Mouse (Mus musculus): ENCODE data around the gene Rnf224.
"Not testable (repeated sequence)": the region's sequence is repeated elsewhere in the genome, so short reads cannot be mapped to it uniquely, and the experiment has no call there.

Rnf224 gene

DNA sequence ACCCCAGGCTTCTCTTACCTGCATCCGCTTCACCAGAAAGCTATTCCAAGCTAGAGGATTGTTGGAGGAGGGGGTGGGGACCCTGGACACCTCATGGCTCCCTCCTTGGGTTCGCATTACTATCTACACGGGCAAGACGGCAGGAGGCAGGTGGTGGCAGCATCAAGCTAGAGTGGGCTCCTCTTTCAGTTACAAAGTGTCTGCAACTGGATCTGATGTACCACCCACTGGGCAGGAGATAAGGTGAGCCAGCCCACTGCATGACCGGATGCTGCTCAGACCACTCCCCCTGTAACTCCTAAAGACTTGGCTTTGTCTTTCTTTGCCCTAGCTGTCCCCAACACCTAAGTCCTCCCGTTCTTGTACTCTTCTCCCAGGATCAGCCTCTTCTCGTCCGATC lies at the start of gene Rnf224:
TSS of gene Rnf224 (minus strand) at position 174 of the 400 bp plus-strand sequence.
- no peak for DNase-seq (ENCODE audit: low read depth, low spot score)

- DNase-seq (ENCODE audit: low read depth, low spot score), result no peak
These were observed 49.7 kb upstream of the Rnf224 start for GRCm38 (mm10) chr2:25286314-25286713.

DNA sequence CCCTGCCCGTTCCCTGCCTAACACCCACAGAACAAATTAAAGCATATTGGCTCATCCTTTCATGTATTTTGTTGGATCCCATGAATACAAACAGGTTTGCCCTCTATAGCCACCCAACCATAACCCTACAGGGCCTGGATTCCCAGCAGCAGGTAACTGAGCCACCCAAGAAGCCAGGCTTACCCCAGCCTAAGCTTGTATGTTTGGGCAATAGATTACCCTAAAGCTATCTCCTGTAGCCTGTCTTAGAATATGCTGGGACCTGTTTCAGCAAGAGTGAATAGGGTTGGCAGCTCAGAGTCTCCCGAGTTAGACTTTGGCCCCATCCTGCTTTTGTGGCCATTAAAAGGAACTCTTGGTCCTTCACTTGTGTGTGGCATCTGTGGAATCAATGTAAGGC lies 49.0 kb upstream of the Rnf224 start:
- no peak for DNase-seq (ENCODE audit: low read depth, low spot score)

- no peak for DNase-seq (ENCODE audit: low read depth, low spot score)
These were observed 42.6 kb upstream of the Rnf224 start for GRCm38 (mm10) chr2:25278928-25279882.

- no peak for DNase-seq (ENCODE audit: low read depth, low spot score)
These were observed 36.4 kb upstream of the Rnf224 start for GRCm38 (mm10) chr2:25273010-25273409.

GRCm38 (mm10) chr2:25272515-25272914 lies 35.9 kb upstream of the Rnf224 start:
- no peak for DNase-seq (ENCODE audit: low read depth, low spot score)

GRCm38 (mm10) chr2:25271827-25272511 lies 35.4 kb upstream of the Rnf224 start, which contains the start of the genes Ssna1 and Anapc2:
TSS of gene Ssna1 (minus strand) at chr2:25272438.
TSS of gene Anapc2 (plus strand) at chr2:25272478.
- DNase-seq (ENCODE audit: low read depth, low spot score), result peak; percentile 92

- no peak for DNase-seq (ENCODE audit: low read depth, low spot score)
These were observed 31.2 kb upstream of the Rnf224 start for GRCm38 (mm10) chr2:25267746-25268309.

DNA sequence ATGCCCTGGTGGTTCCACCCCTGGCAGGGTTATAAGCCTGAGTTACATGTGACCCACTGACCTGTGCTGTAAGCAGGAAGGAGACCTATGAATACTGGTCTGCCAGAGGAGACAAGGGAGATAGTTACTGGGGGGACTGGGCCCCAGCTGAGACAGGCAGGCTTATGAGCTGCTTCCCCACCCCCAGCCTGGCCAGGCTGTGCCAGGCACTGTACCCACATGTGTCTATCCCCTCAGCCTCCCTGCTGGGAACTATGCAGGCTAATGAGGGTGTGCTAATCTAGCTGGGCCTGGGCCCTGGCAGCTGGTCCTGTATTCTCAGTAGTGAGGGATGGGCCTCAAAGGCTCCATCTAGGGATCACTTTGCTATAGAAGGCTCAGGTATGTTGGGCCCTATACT lies 30.7 kb upstream of the Rnf224 start:
- DNase-seq (ENCODE audit: low read depth, low spot score), result no peak

- DNase-seq (ENCODE audit: low read depth, low spot score), result no peak
These were observed 30.1 kb upstream of the Rnf224 start for GRCm38 (mm10) chr2:25266720-25267119.

- no peak for DNase-seq (ENCODE audit: low read depth, low spot score)
These were observed 29.5 kb upstream of the Rnf224 start for GRCm38 (mm10) chr2:25265897-25266656.

DNA sequence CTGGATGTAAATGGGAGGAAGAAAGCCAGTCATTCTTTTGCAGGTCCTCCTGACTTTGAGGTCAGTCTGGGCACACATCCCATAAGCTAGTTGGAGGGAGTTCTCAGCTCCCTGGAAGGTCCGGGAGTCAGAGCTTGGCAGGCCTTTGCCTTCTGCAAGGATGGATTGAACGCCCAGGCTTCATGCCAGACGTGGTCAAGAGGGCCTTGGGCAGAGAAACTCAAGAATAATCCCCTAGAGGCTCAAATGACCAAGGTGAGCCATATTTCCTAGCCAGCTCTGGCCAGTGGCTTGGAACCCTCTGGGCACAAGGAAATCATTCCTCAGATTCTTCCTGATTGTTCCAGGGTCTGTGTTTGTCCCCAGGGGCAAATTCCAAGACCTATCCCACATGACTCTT lies 28.3 kb upstream of the Rnf224 start:
- DNase-seq (ENCODE audit: low read depth, low spot score), result no peak

- DNase-seq (ENCODE audit: low read depth, low spot score), result no peak
These were observed 27.7 kb upstream of the Rnf224 start for GRCm38 (mm10) chr2:25264286-25264660.

- DNase-seq (ENCODE audit: low read depth, low spot score), result no peak
These were observed 27.2 kb upstream of the Rnf224 start for GRCm38 (mm10) chr2:25263623-25264285.

GRCm38 (mm10) chr2:25262795-25263622 lies 26.4 kb upstream of the Rnf224 start:
- no peak for DNase-seq (ENCODE audit: low read depth, low spot score)

GRCm38 (mm10) chr2:25262291-25262767 lies 25.7 kb upstream of the Rnf224 start, which contains the start of gene Tprn:
TSS of gene Tprn (plus strand) at chr2:25262618.
- peak; percentile 87 for DNase-seq (ENCODE audit: low read depth, low spot score)

GRCm38 (mm10) chr2:25261870-25262269 lies 25.3 kb upstream of the Rnf224 start:
- DNase-seq (ENCODE audit: low read depth, low spot score), result no peak

- DNase-seq (ENCODE audit: low read depth, low spot score), result no peak
These were observed 22.3 kb upstream of the Rnf224 start for GRCm38 (mm10) chr2:25258887-25259286.

DNA sequence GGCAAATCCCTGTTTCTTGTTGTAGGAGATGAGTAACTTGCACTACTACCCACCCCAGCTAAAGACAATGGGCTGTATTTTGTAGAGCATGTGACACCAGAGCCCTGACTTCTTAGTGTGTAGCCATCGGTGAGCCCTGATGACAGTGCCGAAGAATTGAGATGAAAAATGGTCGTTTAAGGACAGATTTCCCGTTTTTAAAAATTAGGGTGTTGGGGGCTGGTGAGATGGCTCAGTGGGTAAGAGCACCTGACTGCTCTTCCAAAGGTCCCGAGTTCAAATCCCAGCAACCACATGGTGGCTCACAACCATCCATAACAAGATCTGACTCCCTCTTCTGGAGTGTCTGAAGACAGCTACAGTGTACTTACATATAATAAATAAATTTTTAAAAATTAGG lies 20.7 kb upstream of the Rnf224 start:
- not testable (repeated sequence) for DNase-seq (ENCODE audit: low read depth, low spot score)
